Mouse (Mus musculus) limb, embryonic 15.5 days (tissue): ENCODE data around the gene Anapc5. TPM values are rescaled to one million over a fixed set of nuclear protein-coding genes. Genes with fewer than 3 reads are reported as not detected.

Source experiments
- ATAC-seq: fragments of 200-750 bp; cut with Nextera tagmentation; 2 replicates; pipeline ENCODE4 v1.8.0; 2017; ENCODE audit warnings: low read depth, moderate TSS enrichment; ENCODE audit not compliant: insufficient number of reproducible peaks, low FRiP score, low TSS enrichment
- H3K27ac ChIP-seq: fragments of 300-500 bp; sonication (generic); 2 replicates; pipeline ENCODE4 v1.5.1; 2015; ENCODE audit warnings: moderate library complexity, mild to moderate bottlenecking, inconsistent platforms
- H3K27me3 ChIP-seq: fragments of 300-500 bp; sonication (generic); 2 replicates; pipeline ENCODE4 v1.6.1; 2015; ENCODE audit warnings: inconsistent platforms
- H3K36me3 ChIP-seq: fragments of 300-500 bp; sonication (generic); 2 replicates; pipeline ENCODE4 v1.6.1; 2015; ENCODE audit warnings: inconsistent platforms
- H3K4me1 ChIP-seq: fragments of 300-500 bp; sonication (generic); 2 replicates; pipeline ENCODE4 v1.6.1; 2015; ENCODE audit warnings: inconsistent platforms
- H3K4me2 ChIP-seq: fragments of 300-500 bp; sonication (generic); 2 replicates; pipeline ENCODE4 v1.6.1; 2015; ENCODE audit warnings: mild to moderate bottlenecking, inconsistent platforms
- H3K4me3 ChIP-seq: fragments of 300-500 bp; sonication (generic); 2 replicates; pipeline ENCODE4 v1.5.1; 2015; ENCODE audit warnings: mild to moderate bottlenecking, inconsistent platforms
- H3K9ac ChIP-seq: fragments of 300-500 bp; sonication (generic); 2 replicates; pipeline ENCODE4 v1.6.1; 2015; ENCODE audit warnings: inconsistent platforms
- H3K9me3 ChIP-seq: fragments of 300-500 bp; sonication (generic); 2 replicates; pipeline ENCODE4 v1.6.1; 2016; ENCODE audit warnings: inconsistent platforms
- WGBS: fragments of 180-500 bp; shearing (Covaris S2); methylation state at CpG from one replicate; pipeline ENCODE4 v1.1.7; 2015; 5-methylcytosine and 5-hydroxymethylcytosine counted together
- polyA plus RNA-seq: library from polyadenylated mRNA; unstranded; fragments of >200 nt; fragmentation: Nextera tagmentation; extraction: Ambion mirVana; gene quantifications from 2 replicates; pipeline ENCODE4 v1.2.1, GENCODE M21; 2015

Gene Anapc5
- polyA plus RNA-seq = 413 and 425 TPM in 2 replicates

- Histone ChIP-seq H3K4me3 (peak within 1 kb of the TSS; percentile 88), H3K27ac (peak within 1 kb of the TSS; percentile 98), H3K9ac (peak within 1 kb of the TSS; percentile 91), H3K9me3 (no peaks in the 10 kb centered on the region), H3K4me2 (peak within 1 kb of the TSS; percentile 51), H3K4me1 (peaks cover 14% of the 10 kb centered on the region), H3K27me3 (no peaks in the 10 kb centered on the region), H3K36me3 (peaks cover 31% of the 10 kb centered on the region)
- under 1% methylated on average over 55 of the region's 55 CpGs for WGBS
- peak; percentile 100 for ATAC-seq
These were observed at the start of gene Anapc5 for GRCm38 (mm10) chr5:122820777-122821523. Gene Anapc5 (minus strand): TSS chr5:122821339.

- 91% methylated on average over 2 of the region's 2 CpGs for WGBS
- H3K36me3 ChIP-seq = peaks cover 49% of the 10 kb centered on the region
- no peaks in the 10 kb centered on the region for H3K9me3 ChIP-seq
- H3K9ac ChIP-seq = no peak overlapping the region
- no peak for ATAC-seq
- H3K4me1 ChIP-seq = no peaks in the 10 kb centered on the region
- no peak overlapping the region for H3K4me3 ChIP-seq
- no peaks in the 10 kb centered on the region for H3K27me3 ChIP-seq
- H3K4me2 ChIP-seq = no peak overlapping the region
- no peak overlapping the region for H3K27ac ChIP-seq
These were observed 41.9 kb upstream of the Anapc5 start for GRCm38 (mm10) chr5:122863053-122863452.

DNA sequence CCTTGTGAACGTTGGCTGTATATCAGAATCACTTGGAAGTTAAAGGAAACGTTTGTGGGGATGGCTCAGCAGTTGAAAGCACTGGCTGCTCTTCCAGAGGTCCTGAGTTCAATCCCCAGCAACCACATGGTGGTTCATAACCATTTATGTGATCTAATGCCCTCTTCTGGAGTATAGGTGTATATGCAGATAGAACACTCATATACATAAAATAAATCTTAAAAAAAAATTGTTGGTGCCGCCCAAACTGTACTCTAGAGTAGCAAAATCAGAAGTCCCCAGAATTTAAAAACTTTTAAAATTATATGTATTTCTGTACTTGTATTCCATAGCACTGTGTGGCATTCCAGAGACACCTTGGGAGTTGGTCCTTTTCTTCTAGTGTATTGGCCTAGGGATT, 34.7 kb upstream of the Anapc5 start:
- Histone ChIP-seq H3K27ac (no peak overlapping the region), H3K4me3 (no peak overlapping the region), H3K9me3 (no peaks in the 10 kb centered on the region), H3K36me3 (0 out of 2 replicates have a peak, but pooled peaks cover 3% of the 10 kb centered on the region), H3K27me3 (no peaks in the 10 kb centered on the region), H3K4me1 (peaks cover 8% of the 10 kb centered on the region), H3K9ac (no peak overlapping the region), H3K4me2 (no peak overlapping the region)
- ATAC-seq = no peak
- WGBS = 81% methylated on average over 3 of the region's 3 CpGs

- H3K9me3 ChIP-seq = no peaks in the 10 kb centered on the region
- H3K4me2 ChIP-seq = no peak overlapping the region
- 0 out of 2 replicates have a peak, but pooled peaks cover 3% of the 10 kb centered on the region for H3K36me3 ChIP-seq
- no peak overlapping the region for H3K9ac ChIP-seq
- no peak for ATAC-seq
- peaks cover 17% of the 10 kb centered on the region for H3K4me1 ChIP-seq
- no peak overlapping the region for H3K4me3 ChIP-seq
- 78% methylated on average over 2 of the region's 2 CpGs for WGBS
- no peak overlapping the region for H3K27ac ChIP-seq
- H3K27me3 ChIP-seq = no peaks in the 10 kb centered on the region
These were observed 31.5 kb upstream of the Anapc5 start for GRCm38 (mm10) chr5:122852611-122853010.

DNA sequence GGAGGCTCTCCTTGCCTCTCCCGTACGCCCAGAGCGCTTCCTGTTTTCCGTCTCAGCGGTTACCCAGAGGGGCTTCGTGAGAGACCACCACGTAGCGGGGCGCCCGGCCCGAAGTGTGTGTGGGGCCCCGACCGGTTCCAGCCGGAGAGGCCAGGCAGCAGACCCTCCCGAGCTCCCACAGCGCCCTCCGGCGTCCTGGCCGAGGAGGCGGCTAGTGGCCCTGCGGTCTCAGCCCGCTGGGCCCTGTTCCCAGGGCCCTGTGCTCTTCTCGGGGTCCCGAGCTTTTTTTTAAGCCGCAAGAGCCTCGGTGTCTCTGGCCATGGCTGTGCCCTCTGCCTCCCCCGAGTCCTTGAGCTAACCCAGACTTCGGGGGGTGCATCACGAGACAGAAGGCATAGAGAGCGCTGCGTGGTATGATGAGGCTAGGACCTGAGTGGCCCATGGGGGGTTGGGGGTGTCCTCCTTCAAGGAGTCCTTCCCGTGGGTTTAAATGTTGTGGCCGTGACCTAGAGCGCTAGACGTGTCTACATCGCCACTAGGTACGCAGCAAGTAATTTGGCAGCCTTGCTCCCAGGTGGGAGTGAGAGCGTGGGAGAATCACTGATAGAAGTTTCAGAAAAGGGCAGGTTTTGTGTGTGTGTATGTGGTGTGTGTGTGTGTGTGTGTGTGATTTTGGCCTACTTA, 29.3 kb upstream of the Anapc5 start:
- H3K9me3 ChIP-seq = no peaks in the 10 kb centered on the region

GRCm38 (mm10) chr5:122849521-122850318, 28.6 kb upstream of the Anapc5 start, which contains the start of gene Rnf34:
Gene Rnf34 (plus strand): TSS chr5:122850048.
- Histone ChIP-seq H3K36me3 (no peaks in the 10 kb centered on the region), H3K4me1 (peaks cover 17% of the 10 kb centered on the region), H3K9ac (peak within 1 kb of the TSS; percentile 91), H3K9me3 (no peaks in the 10 kb centered on the region), H3K4me3 (peak within 1 kb of the TSS; percentile 88), H3K27me3 (no peaks in the 10 kb centered on the region), H3K27ac (peak within 1 kb of the TSS; percentile 93), H3K4me2 (peak within 1 kb of the TSS; percentile 85)
- peak; percentile 99 for ATAC-seq
- WGBS = 1% methylated on average over 55 of the region's 61 CpGs

More for the DNA sequence above, 29.3 kb upstream of the Anapc5 start:
- peaks cover 17% of the 10 kb centered on the region for H3K4me1 ChIP-seq
- no peaks in the 10 kb centered on the region for H3K27me3 ChIP-seq
- H3K4me3 ChIP-seq = peak overlapping the region; percentile 88
- under 1% methylated on average over 38 of the region's 38 CpGs for WGBS
- ATAC-seq = peak; percentile 69
- peak overlapping the region; percentile 93 for H3K27ac ChIP-seq
- H3K4me2 ChIP-seq = peak overlapping the region; percentile 85
- H3K36me3 ChIP-seq = no peaks in the 10 kb centered on the region
- H3K9ac ChIP-seq = peak overlapping the region; percentile 91

GRCm38 (mm10) chr5:122843799-122844198, 22.7 kb upstream of the Anapc5 start:
- Histone ChIP-seq H3K27me3 (no peaks in the 10 kb centered on the region), H3K9ac (no peak overlapping the region), H3K4me1 (no peaks in the 10 kb centered on the region), H3K36me3 (no peaks in the 10 kb centered on the region), H3K27ac (no peak overlapping the region), H3K4me3 (no peak overlapping the region), H3K4me2 (no peak overlapping the region), H3K9me3 (no peaks in the 10 kb centered on the region)
- whole genome bisulfite sequencing = 89% methylated on average over 5 of the region's 5 CpGs
- ATAC-seq = no peak

- no peak overlapping the region for H3K9ac ChIP-seq
- no peak overlapping the region for H3K4me3 ChIP-seq
- H3K27me3 ChIP-seq = no peaks in the 10 kb centered on the region
- ATAC-seq = no peak
- H3K9me3 ChIP-seq = no peaks in the 10 kb centered on the region
- WGBS = 88% methylated on average over 2 of the region's 2 CpGs
- H3K4me2 ChIP-seq = no peak overlapping the region
- H3K4me1 ChIP-seq = no peaks in the 10 kb centered on the region
- no peak overlapping the region for H3K27ac ChIP-seq
- H3K36me3 ChIP-seq = no peaks in the 10 kb centered on the region
These were observed 20.0 kb upstream of the Anapc5 start for GRCm38 (mm10) chr5:122841126-122841525.

DNA sequence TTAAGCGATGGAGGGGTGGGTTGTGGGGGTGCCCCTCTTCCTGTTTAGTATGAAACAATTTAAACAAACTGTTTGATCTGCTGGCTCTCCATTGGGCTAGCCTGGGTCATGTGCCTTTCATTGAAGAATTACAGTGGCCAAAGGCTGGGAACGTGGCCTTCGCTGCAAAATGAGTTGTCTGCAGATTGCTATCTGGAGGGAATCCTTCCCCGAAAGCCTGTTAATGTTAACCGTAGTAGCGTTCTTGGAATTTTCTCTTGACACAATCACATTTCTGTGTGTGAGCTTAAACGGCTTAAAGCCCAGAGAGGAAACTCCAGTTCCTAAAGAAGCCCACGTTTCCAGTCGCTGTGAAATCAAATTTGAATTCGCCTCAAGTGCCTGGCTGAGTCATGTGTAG, 11.9 kb upstream of the Anapc5 start:
- Histone ChIP-seq H3K4me3 (no peak overlapping the region), H3K9me3 (no peaks in the 10 kb centered on the region), H3K4me1 (no peaks in the 10 kb centered on the region), H3K4me2 (no peak overlapping the region), H3K36me3 (no peaks in the 10 kb centered on the region), H3K27me3 (no peaks in the 10 kb centered on the region), H3K27ac (no peak overlapping the region), H3K9ac (no peak overlapping the region)
- no peak for ATAC-seq
- 78% methylated on average over 10 of the region's 10 CpGs for WGBS

GRCm38 (mm10) chr5:122832536-122832935, 11.4 kb upstream of the Anapc5 start:
- Histone ChIP-seq H3K4me3 (no peak overlapping the region), H3K9me3 (no peaks in the 10 kb centered on the region), H3K9ac (no peak overlapping the region), H3K27ac (no peak overlapping the region), H3K27me3 (no peaks in the 10 kb centered on the region), H3K36me3 (no peaks in the 10 kb centered on the region), H3K4me2 (no peak overlapping the region), H3K4me1 (no peaks in the 10 kb centered on the region)
- WGBS = 84% methylated on average over 10 of the region's 10 CpGs
- no peak for ATAC-seq

DNA sequence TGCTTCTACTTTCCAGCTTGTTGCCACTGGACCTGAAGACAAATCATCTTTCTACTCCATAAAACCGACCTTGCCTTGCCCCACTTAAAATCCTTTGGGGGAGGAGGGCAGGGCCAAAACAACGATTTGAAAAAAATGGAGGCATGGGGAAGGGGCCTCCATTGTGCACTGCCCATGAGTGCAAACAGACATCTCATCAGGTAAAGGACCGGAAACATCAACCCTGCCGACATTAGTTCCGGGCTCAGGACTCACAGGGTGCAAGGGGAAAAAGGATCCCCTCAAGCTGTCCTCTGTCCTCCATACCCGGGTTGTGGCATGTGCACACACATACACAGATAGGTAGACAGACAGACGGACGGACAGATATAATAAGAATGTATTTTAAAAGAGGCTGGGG, 4.0 kb upstream of the Anapc5 start:
- H3K9me3 ChIP-seq = no peaks in the 10 kb centered on the region
- no peaks in the 10 kb centered on the region for H3K36me3 ChIP-seq
- H3K4me2 ChIP-seq = no peak overlapping the region
- H3K4me3 ChIP-seq = no peak overlapping the region
- H3K27ac ChIP-seq = no peak overlapping the region
- whole genome bisulfite sequencing = 83% methylated on average over 8 of the region's 8 CpGs
- H3K27me3 ChIP-seq = no peaks in the 10 kb centered on the region
- ATAC-seq = no peak
- H3K9ac ChIP-seq = no peak overlapping the region
- H3K4me1 ChIP-seq = peaks cover 5% of the 10 kb centered on the region; the same call in 1 of the 2 replicates
